Mouse (Mus musculus) adipose tissue, adult 10 weeks (tissue): ENCODE measurements around the gene Saa3. TPM values are rescaled to one million over a fixed set of nuclear protein-coding genes. Genes with fewer than 3 reads are reported as not detected.

Experiments
- polyA plus RNA-seq: library from polyadenylated mRNA; stranded (reverse); fragments of 350-450 nt; fragmentation: Illumina TruSeq; extraction: RNeasy Lipid Tissue Mini Kit (QIAGEN cat#74804); gene quantifications from one replicate; pipeline ENCODE4 v1.2.3, GENCODE M21; 2014; ENCODE audit warnings: low read depth, low replicate concordance

The Saa3 gene
- 8.2 TPM for polyA plus RNA-seq

DNA sequence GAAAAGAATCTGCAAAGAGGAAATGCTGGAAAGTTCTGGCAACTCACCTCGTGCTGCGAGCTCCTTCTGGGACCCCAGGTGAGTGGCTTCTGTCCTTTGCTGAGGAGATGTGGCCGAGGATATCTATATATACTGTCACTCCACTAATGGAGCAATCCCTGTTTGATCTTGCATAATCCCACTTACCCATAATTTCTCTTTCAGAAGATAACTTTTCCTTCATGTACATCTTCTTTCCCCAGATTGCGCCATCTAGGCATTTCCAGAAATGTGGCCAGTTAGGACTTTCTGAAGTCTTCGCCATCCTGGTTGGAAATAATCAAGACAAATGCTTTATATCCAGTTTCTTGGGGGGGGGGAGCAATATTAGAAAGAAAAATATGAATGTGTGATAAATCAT, at the start of gene Saa3:
TSS of gene Saa3 (minus strand) at position 101 of the 400 bp plus-strand sequence.

DNA sequence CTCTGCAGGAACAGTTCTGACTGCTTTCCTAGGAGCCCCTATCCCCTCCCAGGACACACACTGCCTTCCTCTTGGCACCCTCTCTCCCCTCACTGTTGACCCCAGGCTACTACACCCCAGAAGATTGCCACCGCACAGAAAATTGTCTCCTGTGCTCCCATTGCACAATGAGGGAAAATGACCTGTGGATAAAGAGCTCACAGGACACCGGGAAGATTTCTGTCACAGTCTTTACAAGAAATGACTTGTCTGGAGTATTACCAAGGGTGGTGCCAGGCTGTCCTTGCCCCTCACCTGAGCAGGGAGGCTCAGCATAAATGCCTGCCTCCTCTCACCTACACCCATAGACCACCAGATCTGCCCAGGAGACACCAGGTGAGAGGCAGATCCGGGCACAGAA, 36.0 kb upstream of the Saa3 start, which contains the start of gene Saa2:
TSS of gene Saa2 (plus strand) at position 301 of the 400 bp plus-strand sequence.

DNA sequence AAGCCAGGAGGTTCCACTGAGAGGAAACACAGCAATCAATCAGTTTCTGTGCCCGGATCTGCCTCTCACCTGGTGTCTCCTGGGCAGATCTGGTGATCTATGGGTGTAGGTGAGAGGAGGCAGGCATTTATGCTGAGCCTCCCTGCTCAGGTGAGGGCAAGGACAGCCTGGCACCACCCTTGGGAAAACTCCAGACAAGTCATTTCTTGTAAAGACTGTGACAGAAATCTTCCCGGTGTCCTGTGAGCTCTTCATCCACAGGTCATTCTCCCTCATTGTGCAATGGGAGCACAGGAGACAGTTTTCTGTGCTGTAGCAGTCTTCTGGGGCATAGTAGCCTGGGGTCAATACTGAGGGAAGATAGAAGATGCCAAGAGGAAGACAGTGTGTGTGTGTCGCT, 27.4 kb upstream of the Saa3 start, which contains the start of gene Saa1:
TSS of gene Saa1 (minus strand) at position 101 of the 400 bp plus-strand sequence.

DNA sequence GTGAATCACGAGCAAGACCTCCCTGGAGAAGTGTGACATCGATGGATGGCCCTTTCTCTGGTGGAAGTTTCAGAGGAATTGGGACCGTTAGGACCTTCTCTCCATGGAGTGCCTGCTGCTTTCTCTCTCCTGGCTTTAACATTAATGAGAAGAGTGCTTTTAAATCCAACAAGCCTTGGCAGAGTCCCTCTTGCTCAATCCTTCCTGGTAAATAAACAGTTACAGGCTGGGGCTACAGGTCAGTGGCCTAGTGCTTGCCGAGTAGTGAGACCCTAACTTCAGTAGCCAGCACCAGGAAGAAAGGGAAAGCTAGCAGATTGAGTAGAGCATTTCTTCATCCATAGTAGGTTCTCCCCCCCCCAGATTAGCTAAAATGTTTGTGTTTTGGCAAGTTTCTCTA, 17.0 kb upstream of the Saa3 start, which contains the start of gene Saa4:
TSS of gene Saa4 (minus strand) at position 146 of the 400 bp plus-strand sequence.

DNA sequence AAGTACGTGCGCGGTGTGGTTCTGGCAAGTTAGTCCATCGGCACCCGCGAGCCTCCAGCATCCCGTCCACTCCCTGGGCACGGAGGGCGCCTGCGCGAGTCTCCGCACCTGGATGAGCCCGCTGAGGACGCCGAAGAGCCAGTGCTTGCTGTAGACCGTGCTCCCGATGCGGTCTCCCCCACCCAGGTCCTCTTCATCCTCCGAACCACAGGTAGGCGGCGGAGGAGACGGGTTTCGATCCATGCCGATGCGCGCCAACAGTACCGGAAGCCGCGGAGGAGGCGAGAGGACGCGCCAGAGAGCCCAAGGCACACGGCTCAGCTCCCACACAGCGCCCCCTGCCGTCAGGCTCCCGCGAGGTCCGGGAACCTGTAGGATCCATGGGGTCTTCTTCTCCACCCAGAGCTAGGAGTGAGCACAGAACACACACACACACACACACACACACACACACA, 5.1 kb downstream of the Saa3 start, which contains the start of gene Saal1:
TSS of gene Saal1 (minus strand) at position 291 of the 455 bp plus-strand sequence.

DNA sequence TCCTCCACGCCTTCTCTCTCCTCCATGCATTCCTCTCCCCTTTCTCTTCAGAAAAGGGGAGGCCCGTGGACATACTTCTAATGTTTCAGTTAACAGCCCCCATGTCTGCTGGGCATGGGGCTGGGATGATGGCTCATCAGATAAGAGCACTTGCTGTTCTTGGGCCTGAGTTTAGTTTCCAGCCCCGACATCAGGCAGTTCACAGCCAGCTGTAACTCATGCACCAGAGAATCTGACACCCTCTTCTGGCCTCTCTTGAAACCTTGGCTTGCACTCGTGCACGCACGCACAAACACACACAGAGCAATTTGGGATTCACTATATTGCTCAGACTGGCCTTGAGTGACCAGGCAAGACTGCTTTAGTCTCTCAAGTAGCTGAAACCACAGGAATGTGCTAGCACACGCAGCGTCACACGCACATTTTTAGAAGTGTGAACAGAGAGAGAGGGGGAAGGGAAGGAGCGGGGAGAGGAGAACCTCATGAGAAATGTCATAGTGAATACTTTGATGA, 43.3 kb downstream of the Saa3 start, which contains the start of gene Tph1:
TSS of gene Tph1 (minus strand) at position 378 of the 513 bp plus-strand sequence.

Other genes with a start within 250 kb of the Saa3 start
- gene Sergef, start 75.9 kb downstream of the Saa3 start, polyA plus RNA-seq: 6.6 TPM
- gene Tph1, start 43.2 kb downstream of the Saa3 start, polyA plus RNA-seq: 0.60 TPM
- gene Saal1, start 5.0 kb downstream of the Saa3 start, polyA plus RNA-seq: 6.0 TPM
- not detected for gene Saa4, start 16.9 kb upstream of the Saa3 start, polyA plus RNA-seq
- 0.63 TPM for gene Saa1, start 27.3 kb upstream of the Saa3 start, polyA plus RNA-seq
- gene Saa2, start 36.1 kb upstream of the Saa3 start, polyA plus RNA-seq: not detected
- gene Hps5, start 80.4 kb upstream of the Saa3 start, polyA plus RNA-seq: 26.3 TPM
- gene Gtf2h1, start 80.4 kb upstream of the Saa3 start, polyA plus RNA-seq: 25.4 TPM
- gene Ldha, start 125.8 kb upstream of the Saa3 start, polyA plus RNA-seq: 398 TPM
- 73.9 TPM for gene Ldhc, start 145.5 kb upstream of the Saa3 start, polyA plus RNA-seq
- gene Tsg101, start 204.3 kb upstream of the Saa3 start, polyA plus RNA-seq: 89.0 TPM
- 15.0 TPM for gene Uevld, start 242.8 kb upstream of the Saa3 start, polyA plus RNA-seq